Mouse (Mus musculus) E14TG2a.4 (cell line): ENCODE results near the gene Wdr62.

Experiments
- CTCF ChIP-seq: conservative IDR thresholded peaks from 2 replicates; pipeline ENCODE4 v1.5.1; 2014; ENCODE audit warnings: low read length
- POU5F1 ChIP-seq: IDR thresholded peaks from 2 replicates; pipeline ENCODE4 v1.6.1; 2014; ENCODE audit warnings: low read length, borderline replicate concordance

DNA sequence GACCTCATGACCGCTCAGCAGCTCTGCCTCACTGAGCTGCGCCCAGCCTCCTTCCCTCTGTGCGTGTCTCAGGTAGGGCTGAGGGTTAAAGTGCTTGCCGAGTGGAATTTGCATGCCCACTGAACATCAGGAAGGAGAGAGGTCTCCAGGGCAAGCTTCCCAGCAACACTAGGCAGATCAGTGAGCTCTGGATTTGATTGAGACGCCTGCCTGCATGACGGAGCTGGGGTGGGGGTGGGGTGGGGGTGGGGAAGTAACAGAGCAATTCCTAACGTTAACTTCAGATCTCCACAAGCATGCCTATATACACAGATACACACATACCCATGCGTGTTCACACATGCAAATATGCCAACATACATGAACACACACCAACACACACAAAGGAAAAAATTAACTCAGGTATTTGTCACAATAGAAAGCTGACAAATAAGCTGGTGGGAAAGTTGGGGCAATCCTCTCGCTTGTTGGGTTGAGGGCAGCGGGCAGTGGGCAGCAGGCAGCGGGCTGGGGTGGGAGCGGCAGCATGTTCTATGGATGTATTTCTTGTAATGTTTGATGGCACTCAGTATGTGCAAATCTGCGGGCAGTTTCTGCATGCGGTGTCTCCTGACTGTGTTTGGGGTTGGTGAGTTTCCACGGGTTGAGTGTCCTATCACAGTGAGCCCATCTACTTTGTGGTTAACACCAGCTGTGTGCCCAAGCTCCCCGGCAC lies 60.8 kb downstream of the Wdr62 start:
- TF ChIP-seq CTCF = no peak
- TF ChIP-seq POU5F1 = no peak
